Mouse (Mus musculus) ES-Bruce4 (cell line): Measurements from ENCODE around the gene Hyal1. TPM values are rescaled to one million over a fixed set of nuclear protein-coding genes. Genes with fewer than 3 reads are reported as not detected.
A peak's percentile ranks its signal among the peaks of the same experiment; 100 is the strongest.

Experiments used
- H3K27ac ChIP-seq: 2 replicates; pipeline ENCODE4 v1.5.1; 2012; ENCODE audit warnings: low read length, inconsistent platforms; ENCODE audit not compliant: insufficient read depth
- H3K27me3 ChIP-seq: 2 replicates; pipeline ENCODE4 v1.6.1; 2012; ENCODE audit warnings: mild to moderate bottlenecking, low read length, inconsistent platforms; ENCODE audit not compliant: control insufficient read depth, poor library complexity, insufficient read depth, severe bottlenecking
- H3K36me3 ChIP-seq: 2 replicates; pipeline ENCODE4 v1.6.1; 2012; ENCODE audit warnings: inconsistent platforms, mild to moderate bottlenecking, low read length, moderate library complexity; ENCODE audit not compliant: control insufficient read depth, poor library complexity, insufficient read depth, severe bottlenecking
- H3K4me1 ChIP-seq: one replicate; pipeline ENCODE4 v1.8.1; 2011; ENCODE audit warnings: low read length; ENCODE audit not compliant: control insufficient read depth, insufficient read depth
- H3K4me3 ChIP-seq: 2 replicates; pipeline ENCODE4 v1.5.1; 2011; ENCODE audit warnings: low read depth, mild to moderate bottlenecking, low read length
- H3K9ac ChIP-seq: 2 replicates; pipeline ENCODE4 v1.6.1; 2012; ENCODE audit warnings: low read depth, mild to moderate bottlenecking, inconsistent platforms; ENCODE audit not compliant: poor library complexity, severe bottlenecking
- H3K9me3 ChIP-seq: replicated peaks from 2 replicates; pipeline ENCODE4 v1.6.1; 2012; ENCODE audit warnings: mild to moderate bottlenecking, low read length, inconsistent platforms; ENCODE audit not compliant: control insufficient read depth, poor library complexity, insufficient read depth, severe bottlenecking
- CTCF ChIP-seq: IDR thresholded peaks from one replicate; pipeline ENCODE4 v1.8.1; 2011; ENCODE audit warnings: low read depth, low read length
- EP300 ChIP-seq: IDR thresholded peaks from 2 replicates; pipeline ENCODE4 v1.6.1; 2011; ENCODE audit warnings: low read depth, low read length; ENCODE audit not compliant: insufficient read depth
- POLR2A ChIP-seq: IDR thresholded peaks from one replicate; pipeline ENCODE4 v1.8.1; 2011; ENCODE audit warnings: low read length; ENCODE audit not compliant: insufficient read depth
- polyA plus RNA-seq: library from polyadenylated mRNA; stranded (reverse); fragments of >200 nt; gene quantifications from 2 replicates; pipeline ENCODE4 v1.2.4, GENCODE M21; 2011; ENCODE audit warnings: low read depth; ENCODE audit not compliant: missing spikeins, insufficient read depth, insufficient read length

The Hyal1 gene
- polyA plus RNA-seq, 1 experiment, result 25.8 TPM

DNA sequence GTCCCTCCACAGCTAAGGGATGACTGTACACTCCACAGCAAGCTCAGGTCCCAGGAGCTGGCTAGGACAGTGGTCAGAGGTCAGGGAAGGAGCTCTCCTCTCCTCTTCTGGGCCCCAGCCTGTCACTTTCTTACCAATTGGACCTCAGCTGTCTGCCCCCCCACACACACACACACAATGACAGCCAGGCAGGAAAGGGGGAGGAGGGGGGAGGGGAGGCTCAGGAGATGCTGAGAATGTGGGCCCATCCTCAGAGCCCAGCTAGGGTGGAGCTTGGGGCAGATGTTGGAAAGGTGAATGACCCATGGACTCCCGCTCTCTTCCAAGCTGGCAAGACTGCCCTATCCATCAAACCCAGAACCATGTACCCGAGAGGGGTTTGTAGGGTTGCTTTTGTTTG is 30.3 kb downstream of the Hyal1 start:
- H3K4me1 ChIP-seq, result peaks cover 15% of the 10 kb centered on the region
- H3K36me3 ChIP-seq, result no peaks in the 10 kb centered on the region
- TF ChIP-seq POLR2A (no peak), EP300 (no peak), CTCF (no peak)
- no peaks in the 10 kb centered on the region for H3K9me3 ChIP-seq
- H3K4me3 ChIP-seq, result no peak overlapping the region
- H3K27ac ChIP-seq, result no peak overlapping the region
- no peaks in the 10 kb centered on the region for H3K27me3 ChIP-seq
- H3K9ac ChIP-seq, result no peak overlapping the region

DNA sequence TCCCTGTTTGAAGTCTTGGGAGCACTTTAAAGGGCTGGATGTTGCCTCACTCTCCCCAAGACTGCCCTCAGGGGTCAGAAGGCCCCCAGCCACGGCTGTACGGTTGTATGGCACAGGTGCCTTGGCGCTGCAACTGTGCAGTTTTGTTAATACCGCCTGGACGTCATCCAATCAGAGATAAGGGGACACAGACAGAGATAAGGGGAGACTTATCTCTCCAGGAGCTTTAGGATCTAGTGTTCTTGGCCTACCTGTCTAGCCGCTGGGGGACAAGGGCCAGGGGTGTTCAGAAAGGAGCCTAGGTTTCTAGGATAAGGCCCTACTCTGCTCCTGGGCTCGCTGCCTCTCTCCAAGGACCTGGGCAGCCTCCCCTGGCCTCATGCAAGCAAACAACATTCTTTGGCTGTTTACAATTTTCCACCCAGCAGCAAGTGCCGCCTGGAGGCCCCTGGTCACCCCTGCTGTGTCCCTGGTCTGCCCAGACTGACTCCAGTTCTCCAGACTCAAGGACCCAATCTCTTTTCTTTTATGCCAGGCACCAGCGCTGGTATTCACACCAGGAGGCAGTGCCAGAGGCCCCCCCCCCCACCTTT is 31.0 kb downstream of the Hyal1 start:
- H3K9ac ChIP-seq, result no peak overlapping the region
- H3K4me3 ChIP-seq, result no peak overlapping the region
- H3K27me3 ChIP-seq, result no peaks in the 10 kb centered on the region
- peaks cover 15% of the 10 kb centered on the region for H3K4me1 ChIP-seq
- H3K27ac ChIP-seq, result no peak overlapping the region
- no peaks in the 10 kb centered on the region for H3K9me3 ChIP-seq
- H3K36me3 ChIP-seq, result no peaks in the 10 kb centered on the region
- TF ChIP-seq EP300 (no peak), POLR2A (no peak), CTCF (no peak)

DNA sequence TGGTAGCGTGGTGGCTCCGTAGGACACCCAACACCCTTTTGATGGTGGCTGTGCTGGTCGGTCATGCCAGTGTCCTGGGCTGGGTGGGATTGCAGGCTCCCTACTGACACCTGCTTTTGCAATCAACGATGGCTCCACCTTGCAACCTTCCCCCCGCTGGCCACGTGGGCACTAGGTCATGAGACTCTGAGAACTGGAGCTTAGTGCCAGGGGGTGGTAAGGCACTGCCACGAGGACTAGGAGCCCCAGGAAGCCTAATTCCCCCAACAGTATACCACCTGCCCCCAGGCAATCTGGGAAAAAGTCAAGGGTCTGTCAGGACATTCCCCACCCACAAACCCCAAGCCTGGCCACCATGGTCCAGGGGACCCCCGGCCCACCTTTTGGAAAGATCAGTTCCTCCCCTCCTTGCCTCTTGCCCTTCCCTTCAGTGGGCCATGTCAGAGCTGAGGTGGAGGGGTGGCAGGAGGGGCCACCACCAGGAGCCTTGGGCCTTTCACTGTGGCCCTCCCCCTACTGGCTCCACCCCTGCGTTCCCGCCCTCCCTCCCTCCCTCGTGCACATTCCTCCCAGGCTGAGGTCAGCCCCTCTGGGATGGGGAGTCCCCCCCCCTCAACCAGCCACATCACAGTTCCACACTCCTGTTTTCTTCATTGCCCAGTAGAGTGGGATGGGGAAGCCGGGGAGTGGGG is 32.2 kb downstream of the Hyal1 start, which contains the start of gene Sema3b:
Gene Sema3b, minus strand, starts transcription at position 489 of the 692 bp plus-strand sequence.
- Histone ChIP-seq H3K9ac (0 out of 2 replicates have a peak within 1 kb of the TSS, but pooled peaks have one; percentile 15), H3K4me1 (peaks cover 15% of the 10 kb centered on the region), H3K4me3 (no peak within 1 kb of the TSS; the same call in 1 of the 2 replicates), H3K36me3 (no peaks in the 10 kb centered on the region), H3K27me3 (no peaks in the 10 kb centered on the region), H3K27ac (no peak within 1 kb of the TSS), H3K9me3 (no peaks in the 10 kb centered on the region)
- 0 out of 2 replicates have a peak, but pooled peaks have one; percentile 36 for TF ChIP-seq EP300
- TF ChIP-seq CTCF, result no peak
- TF ChIP-seq POLR2A, result no peak

DNA sequence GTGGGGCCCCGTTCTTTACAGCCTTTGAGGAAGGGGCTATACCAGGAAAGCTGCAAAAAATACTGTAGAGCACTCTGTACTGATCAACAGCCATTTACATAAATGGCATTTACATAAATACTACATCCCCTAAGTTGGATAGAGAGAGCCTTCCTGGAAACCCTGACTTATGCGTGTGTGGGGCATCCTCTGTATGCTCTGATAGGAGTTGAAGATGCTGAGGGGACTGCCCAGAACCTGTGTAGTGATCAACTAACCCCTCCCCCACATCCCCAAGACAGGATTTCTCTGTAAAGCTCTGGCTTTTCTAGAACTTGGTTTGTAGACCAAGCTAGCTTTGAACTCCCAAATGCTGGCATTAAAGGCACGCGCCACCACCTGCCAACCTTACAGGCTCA is 32.7 kb downstream of the Hyal1 start:
- Histone ChIP-seq H3K9ac (0 out of 2 replicates have a peak overlapping the region, but pooled peaks have one; percentile 15), H3K9me3 (no peaks in the 10 kb centered on the region), H3K27me3 (no peaks in the 10 kb centered on the region), H3K4me3 (no peak overlapping the region), H3K36me3 (0 out of 2 replicates have a peak, but pooled peaks cover 2% of the 10 kb centered on the region), H3K27ac (no peak overlapping the region), H3K4me1 (peaks cover 12% of the 10 kb centered on the region)
- no peak for TF ChIP-seq EP300
- TF ChIP-seq CTCF, result no peak
- TF ChIP-seq POLR2A, result no peak

DNA sequence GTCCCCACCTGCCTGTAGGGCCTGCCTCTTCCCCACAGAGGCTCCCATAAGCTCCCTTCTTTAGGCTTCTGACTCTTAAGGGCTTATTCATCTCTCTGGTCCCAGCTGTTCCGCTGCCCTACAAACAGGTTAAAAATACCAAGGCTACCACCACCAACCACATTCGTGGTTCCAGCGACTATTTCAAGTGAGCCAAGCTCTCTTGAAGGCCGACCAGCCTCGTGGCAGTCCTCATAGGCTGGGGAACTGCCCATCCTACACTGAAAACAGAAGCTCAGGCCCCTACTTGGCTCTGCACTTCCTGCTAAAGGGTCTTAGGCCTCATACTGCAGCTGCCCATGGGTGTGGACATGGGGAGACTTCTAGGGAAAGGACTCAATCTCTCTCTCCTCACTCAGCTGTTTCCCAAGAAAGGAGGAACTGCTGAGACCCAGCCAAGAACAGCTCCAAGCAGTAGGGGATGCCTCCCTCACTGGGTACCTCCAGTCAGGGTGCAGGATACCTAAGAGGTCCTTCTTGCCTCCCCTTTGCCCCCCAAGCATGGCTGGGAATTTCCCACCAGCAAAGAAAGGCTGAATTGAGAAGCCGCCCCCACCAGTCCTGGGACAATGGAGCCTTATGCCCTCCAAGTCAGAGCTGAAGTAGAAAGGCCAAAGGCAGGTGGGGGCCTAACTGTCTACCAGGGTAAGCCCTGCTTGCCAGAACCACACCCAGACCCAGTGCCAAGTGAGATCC is 34.9 kb downstream of the Hyal1 start:
- peaks cover 23% of the 10 kb centered on the region for H3K36me3 ChIP-seq
- no peaks in the 10 kb centered on the region for H3K9me3 ChIP-seq
- H3K27me3 ChIP-seq, result no peaks in the 10 kb centered on the region
- H3K27ac ChIP-seq, result no peak overlapping the region
- TF ChIP-seq EP300, result no peak
- TF ChIP-seq POLR2A, result no peak
- no peak for TF ChIP-seq CTCF
- peak overlapping the region; percentile 63 for H3K4me3 ChIP-seq
- H3K4me1 ChIP-seq, result peaks cover 8% of the 10 kb centered on the region
- H3K9ac ChIP-seq, result peak overlapping the region; percentile 59
